Mouse (Mus musculus) layer of hippocampus, adult 8-10 months (tissue): ENCODE data around the gene Cdk17. TPM values are rescaled to one million over a fixed set of nuclear protein-coding genes. Genes with fewer than 3 reads are reported as not detected.

ENCODE experiments used
- DNase-seq, 2 experiments: peaks; one replicate each; pipeline ENCODE4 v3.0.0; 2022; ENCODE audit warnings: low spot score in 2 of 2
- total RNA-seq, 4 experiments: library from RNA; stranded (reverse); gene quantifications; 2 replicates each; pipeline ENCODE4 v1.2.4; 2022

The Cdk17 gene
- total RNA-seq, 4 experiments from 2014 or later: 169 to 201 (median 193) TPM

DNA sequence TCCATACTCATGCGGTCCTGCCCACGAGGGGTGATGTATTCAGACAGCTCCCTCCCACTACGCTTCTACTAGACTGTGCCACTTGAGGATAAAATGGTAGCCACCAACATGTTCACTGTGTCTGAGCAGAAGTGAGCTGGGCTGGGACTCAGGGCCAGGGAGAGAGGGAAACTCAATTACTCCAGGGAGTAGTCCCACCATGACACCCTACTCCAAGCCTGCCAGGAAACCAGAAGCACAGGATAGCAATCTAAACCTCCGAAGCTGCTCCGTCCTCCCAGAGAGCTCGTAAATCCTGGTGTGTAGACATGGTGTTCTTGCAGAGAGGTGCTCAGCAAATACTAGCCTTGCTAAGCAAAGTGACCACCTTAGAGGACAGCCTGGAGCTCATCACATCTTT, 92.5 kb downstream of the Cdk17 start:
- DNase-seq: no peak

DNA sequence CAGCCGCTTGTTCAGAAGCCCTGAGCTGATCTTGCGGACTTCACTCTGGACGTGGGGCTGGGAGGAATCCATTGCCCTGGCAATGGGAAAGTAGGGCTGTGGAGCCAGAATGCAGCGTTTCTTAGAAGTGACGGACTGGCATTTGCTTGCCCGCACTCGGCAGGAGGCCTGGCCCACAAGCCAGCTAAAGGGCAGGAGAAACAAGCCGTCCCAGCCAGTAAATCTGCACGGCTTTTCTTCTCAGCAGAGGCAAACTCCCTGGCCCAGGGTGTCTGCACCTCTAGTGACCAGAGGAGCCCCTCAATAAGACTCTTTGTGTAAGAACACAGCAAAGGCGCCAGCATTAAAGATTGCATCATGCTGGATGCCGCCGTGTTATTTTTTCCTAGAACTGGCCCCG, 94.6 kb downstream of the Cdk17 start:
- peak; percentile 46 to 65 for DNase-seq

GRCm38 (mm10) chr10:93259826-93260225, 99.2 kb downstream of the Cdk17 start:
- no peak for DNase-seq

- DNase-seq: peak in 1 of 2 experiments; percentile 52
These were observed 100.7 kb downstream of the Cdk17 start for GRCm38 (mm10) chr10:93261132-93261980.

GRCm38 (mm10) chr10:93261981-93262499, 101.4 kb downstream of the Cdk17 start:
- no peak for DNase-seq

GRCm38 (mm10) chr10:93263431-93263830, 102.8 kb downstream of the Cdk17 start:
- DNase-seq: peak; percentile 44 to 49

GRCm38 (mm10) chr10:93264001-93264400, 103.3 kb downstream of the Cdk17 start:
- no peak for DNase-seq

- DNase-seq: no peak
These were observed 105.2 kb downstream of the Cdk17 start for GRCm38 (mm10) chr10:93265833-93266232.

GRCm38 (mm10) chr10:93266521-93266920, 105.8 kb downstream of the Cdk17 start:
- DNase-seq: no peak

DNA sequence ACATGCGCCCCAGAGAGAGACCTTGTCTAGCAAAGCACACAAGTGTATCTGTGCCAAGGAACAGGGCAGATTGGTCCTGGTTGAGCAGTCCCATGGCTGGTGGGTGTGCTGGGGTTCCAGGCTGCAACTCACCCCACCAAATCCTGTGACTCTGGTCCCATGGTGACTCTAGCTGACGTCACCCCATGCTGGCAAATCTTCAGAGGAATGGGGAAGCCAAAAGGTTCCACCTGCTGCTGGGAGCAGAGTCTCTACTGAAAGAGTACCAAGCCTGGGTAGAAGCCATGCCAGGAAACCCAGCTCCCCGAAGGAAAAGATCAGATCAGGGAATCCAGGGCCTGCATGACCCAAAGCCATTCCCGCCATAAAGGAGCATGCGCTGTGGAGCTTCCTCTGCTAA, 106.8 kb downstream of the Cdk17 start:
- DNase-seq: no peak

DNA sequence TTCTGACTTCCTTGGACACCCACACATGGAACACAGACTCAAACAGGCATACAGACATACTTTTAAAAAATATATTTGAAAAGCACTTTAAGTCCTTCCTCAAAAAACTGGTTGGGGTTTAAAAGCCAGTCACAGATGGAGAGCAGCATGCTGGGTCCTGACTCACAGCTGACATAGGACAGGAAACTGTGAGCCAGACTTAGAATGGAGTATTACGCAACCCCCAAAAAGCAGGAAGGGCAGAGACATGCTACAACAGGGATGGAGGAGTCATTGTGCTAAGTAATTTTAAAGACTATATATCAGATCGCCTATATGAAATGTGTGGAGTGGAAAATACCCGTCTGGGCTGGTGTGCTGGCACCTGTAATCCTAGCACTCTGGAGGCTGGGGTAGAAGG, 107.7 kb downstream of the Cdk17 start:
- no peak for DNase-seq

- no peak for DNase-seq
These were observed 109.1 kb downstream of the Cdk17 start for GRCm38 (mm10) chr10:93269744-93270143.

- DNase-seq: no peak
These were observed 110.3 kb downstream of the Cdk17 start for GRCm38 (mm10) chr10:93270889-93271460.

- no peak for DNase-seq
These were observed 111.2 kb downstream of the Cdk17 start for GRCm38 (mm10) chr10:93271831-93272230.

DNA sequence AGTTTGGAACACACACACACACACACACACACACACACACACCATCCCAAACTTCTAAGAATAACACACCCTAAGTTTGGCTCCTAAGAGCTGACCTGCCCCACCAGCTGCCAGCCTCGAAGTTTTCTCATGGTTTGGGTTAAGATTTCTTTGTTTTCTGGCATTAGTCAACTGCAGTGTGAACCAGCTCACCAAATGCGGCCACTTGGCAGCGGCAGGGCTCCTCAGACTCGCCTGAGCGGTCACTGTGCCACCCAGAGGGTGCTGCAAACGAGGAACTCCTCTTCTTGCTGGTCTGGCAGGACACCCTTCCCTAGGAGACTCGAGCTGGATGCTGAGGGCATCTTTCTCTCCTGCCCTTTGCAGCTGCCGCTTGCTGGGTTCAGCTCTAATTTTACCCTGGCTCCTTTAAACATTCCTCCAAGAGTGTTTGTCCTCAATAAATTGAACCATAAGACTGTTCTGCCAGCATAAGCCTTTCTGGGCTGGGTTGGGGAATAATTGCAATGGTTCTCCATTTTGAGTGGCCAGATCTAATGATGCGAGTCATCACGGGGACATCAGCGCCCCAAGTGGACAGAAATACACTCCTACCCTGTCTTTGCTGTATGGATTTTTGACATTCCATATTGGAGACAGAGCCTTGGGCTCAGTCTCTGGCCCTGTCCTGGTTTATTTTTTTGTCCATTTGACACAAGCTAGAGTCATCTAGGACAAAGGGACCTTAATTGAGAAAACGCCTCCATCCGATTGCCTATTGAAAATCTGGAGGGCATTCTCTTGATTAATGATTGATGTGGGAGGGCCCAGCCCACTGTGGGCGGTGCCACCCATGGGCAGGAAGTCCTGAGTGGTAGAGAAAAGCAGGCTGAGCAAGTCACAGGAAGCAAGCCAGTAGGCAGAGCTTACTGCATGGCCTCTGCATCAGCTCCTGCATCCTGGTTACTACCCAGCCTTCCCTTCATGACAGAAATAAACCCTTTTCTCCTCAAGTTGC, 112.6 kb downstream of the Cdk17 start:
- no peak for DNase-seq

GRCm38 (mm10) chr10:93274277-93274696, 113.6 kb downstream of the Cdk17 start:
- DNase-seq: no peak

GRCm38 (mm10) chr10:93275212-93276136, 114.8 kb downstream of the Cdk17 start:
- peak; percentile 91 to 92 for DNase-seq

GRCm38 (mm10) chr10:93276349-93276763, 115.7 kb downstream of the Cdk17 start:
- DNase-seq: peak; percentile 87 to 89

GRCm38 (mm10) chr10:93276857-93277256, 116.2 kb downstream of the Cdk17 start:
- no peak for DNase-seq

DNA sequence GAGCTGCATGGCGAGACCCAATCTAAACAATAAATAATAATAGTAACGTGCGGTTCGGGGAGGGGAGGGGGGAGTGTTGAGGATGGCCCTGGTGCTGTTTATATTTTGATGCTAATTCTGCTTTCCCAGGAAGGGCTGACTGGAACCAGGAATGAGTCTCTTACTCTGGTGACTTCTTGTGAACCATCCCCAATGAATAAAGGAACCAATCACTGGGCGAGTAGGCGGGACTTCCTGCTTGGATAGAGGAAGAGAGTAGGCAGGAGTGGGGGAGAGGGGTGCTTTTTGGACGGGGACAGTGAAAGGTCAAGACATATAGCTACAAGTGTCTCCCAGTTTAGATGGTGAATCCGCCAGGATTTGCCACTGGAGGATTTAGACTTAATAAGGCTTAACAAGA, 117.7 kb downstream of the Cdk17 start:
- DNase-seq: no peak
